Mouse (Mus musculus): ENCODE data around the gene 1700007K13Rik. TPM values are rescaled to one million over a fixed set of nuclear protein-coding genes. Genes with fewer than 3 reads are reported as not detected.

Gene 1700007K13Rik
- polyA plus RNA-seq (2015; fragmentation: Nextera tagmentation; extraction: Ambion mirVana): 11.3 and 11.5 TPM in 2 replicates

GRCm38 (mm10) chr2:28465836-28466518 is at the start of gene 1700007K13Rik:
Gene 1700007K13Rik (minus strand): TSS chr2:28466332.

DNA sequence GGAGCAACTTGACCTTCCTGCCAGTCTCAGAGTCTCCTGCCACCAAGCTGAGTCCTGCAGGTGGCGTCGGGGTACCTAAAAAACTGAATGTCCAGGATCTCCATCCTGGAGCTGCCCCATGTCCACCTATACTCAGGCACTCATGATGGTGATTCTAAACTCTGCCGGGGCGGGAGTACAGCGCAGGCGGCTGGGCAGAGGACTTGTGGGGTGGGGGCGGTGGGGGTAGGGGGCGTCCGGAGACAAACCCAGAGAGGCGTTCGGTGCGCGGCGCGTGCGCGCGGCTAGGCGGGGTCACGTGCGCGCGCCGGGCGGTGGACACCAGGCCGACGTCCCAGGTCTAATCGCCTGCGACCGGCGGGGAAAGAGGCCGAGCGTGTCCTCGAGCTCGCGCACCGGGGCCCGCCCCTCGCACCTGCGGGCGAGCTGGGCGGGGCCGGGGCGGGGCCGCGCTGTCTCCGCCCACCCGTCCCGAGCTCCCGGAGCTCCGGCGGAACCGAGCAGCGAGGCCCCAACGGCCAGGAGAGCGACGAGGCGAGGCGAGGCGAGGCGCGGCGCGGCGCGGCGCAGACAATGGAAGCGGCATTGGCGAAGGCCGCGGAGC is 46.8 kb upstream of the 1700007K13Rik start, which contains the start of gene Ralgds:
Gene Ralgds, plus strand, starts transcription at position 328 of the 604 bp plus-strand sequence.

DNA sequence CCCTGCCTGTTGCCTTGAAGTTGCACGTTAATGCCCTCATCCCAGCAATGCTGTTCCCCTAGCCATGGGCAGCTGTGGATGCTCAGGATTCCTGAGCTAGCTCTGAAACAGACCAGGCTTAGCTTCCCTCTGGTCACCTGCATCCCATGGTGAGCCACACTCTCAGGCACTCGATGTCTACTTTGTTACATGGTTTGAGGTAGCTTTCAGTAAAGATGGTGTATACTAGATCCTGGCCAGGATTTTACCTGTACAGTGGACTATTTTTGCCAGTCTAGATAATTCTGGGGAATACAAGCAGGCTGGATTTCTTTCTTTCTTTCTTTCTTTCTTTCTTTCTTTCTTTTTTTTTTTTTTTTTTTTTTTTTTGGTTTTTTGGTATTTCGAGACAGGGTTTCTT is 39.7 kb upstream of the 1700007K13Rik start, which contains the start of gene Gm10134:
Gene Gm10134, plus strand, starts transcription at position 301 of the 400 bp plus-strand sequence.

GRCm38 (mm10) chr2:28496671-28497070 is 30.5 kb upstream of the 1700007K13Rik start, which contains the start of gene Gbgt1:
Gene Gbgt1 (plus strand): TSS chr2:28496891.

DNA sequence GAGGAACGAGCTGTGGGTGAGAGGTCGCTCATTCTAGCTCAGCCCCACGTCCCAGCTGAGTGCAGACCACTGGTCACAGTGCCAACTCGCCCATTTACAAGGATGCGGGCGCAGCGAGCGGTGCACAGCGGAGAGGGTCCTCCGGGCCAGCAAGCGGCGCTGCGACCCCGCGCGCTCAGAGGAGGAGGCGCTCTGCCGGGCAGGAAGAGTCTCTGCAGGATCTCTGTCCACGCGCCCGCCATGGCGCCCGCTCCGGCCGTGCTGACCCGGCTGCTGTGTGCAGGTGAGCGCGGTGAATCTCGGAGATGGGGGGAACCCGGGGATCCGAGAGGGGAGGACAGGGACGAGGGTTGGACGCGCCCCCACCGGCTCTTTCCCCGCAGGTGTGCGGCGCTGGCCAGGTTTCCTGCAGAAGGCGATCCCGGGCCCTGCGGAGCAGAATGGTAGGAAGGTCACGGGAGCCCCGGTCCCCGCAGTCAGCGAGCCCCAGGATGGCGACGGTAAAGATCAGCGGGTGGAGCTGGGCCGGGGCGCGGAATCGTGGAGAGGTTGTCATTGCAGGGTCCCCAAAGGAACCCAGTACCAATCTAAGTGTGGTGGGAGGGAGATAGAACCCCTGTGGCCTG is 1.8 kb upstream of the 1700007K13Rik start, which contains the start of gene Mrps2:
Gene Mrps2, plus strand, starts transcription at position 207 of the 626 bp plus-strand sequence.

DNA sequence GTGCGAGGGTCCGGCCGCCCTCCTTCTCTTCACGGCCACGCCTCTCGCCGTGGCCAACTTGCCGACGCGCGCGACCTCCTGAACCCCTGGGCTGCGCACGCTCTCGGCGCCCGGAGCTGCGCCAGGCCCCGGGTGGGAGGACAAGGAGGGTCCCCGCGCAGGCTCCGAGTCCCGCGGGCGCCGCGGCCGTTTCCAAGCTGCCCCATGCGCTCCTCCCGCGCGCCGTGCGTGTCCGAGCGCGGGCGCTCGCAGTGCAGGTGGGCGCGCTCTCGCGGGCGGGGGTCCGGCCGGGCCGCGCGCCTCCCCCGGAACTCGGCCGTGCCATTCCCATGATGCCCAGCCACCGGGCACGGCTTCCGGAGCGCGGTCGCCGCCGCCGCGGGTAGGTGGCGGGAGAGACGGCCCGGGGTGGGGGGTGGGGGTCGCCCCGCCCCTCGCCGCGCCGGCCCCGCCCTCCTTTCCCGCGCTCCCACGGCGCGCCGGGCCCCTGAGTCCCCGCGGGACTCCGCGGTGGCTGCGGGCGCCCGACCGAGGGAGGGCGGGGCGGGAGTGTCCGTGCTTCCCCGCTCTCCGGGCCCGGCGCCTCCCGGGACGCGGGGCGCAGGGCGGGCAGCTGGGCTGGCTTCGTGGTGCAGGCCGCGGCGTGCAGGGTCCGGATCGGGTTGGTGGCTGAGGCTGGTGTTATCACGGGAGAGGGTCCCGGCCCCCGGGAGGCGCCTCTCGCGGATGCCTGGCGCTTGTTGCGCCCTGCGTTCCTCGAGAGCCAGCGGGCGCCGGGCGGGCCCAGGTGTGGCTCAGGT is 19.4 kb downstream of the 1700007K13Rik start, which contains the start of gene Ppp1r26:
Gene Ppp1r26, plus strand, starts transcription at position 286 of the 800 bp plus-strand sequence.

Other genes starting within 250 kb of the 1700007K13Rik start
- 10.5 and 11.6 TPM in 2 replicates for gene Ppp1r26, start 19.5 kb downstream of the 1700007K13Rik start, polyA plus RNA-seq (2015; fragmentation: Nextera tagmentation; extraction: Ambion mirVana)
- 42.0 and 43.1 TPM in 2 replicates for gene Mrps2, start 1.7 kb upstream of the 1700007K13Rik start, polyA plus RNA-seq (2015; fragmentation: Nextera tagmentation; extraction: Ambion mirVana)
- gene Gbgt1, start 30.6 kb upstream of the 1700007K13Rik start, polyA plus RNA-seq (2015; fragmentation: Nextera tagmentation; extraction: Ambion mirVana): 1.0 and 1.3 TPM in 2 replicates
- 3.7 and 7.2 TPM in 2 replicates for gene Gm10134, start 39.8 kb upstream of the 1700007K13Rik start, polyA plus RNA-seq (2015; fragmentation: Nextera tagmentation; extraction: Ambion mirVana)
- 72.3 and 75.2 TPM in 2 replicates for gene Ralgds, start 46.8 kb upstream of the 1700007K13Rik start, polyA plus RNA-seq (2015; fragmentation: Nextera tagmentation; extraction: Ambion mirVana)
- gene Cel, start 97.1 kb upstream of the 1700007K13Rik start, polyA plus RNA-seq (2015; fragmentation: Nextera tagmentation; extraction: Ambion mirVana): not detected in 2 replicates
- 25.7 and 27.6 TPM in 2 replicates for gene Gtf3c5, start 117.4 kb upstream of the 1700007K13Rik start, polyA plus RNA-seq (2015; fragmentation: Nextera tagmentation; extraction: Ambion mirVana)
- gene Gfi1b, start 155.7 kb upstream of the 1700007K13Rik start, polyA plus RNA-seq (2015; fragmentation: Nextera tagmentation; extraction: Ambion mirVana): not detected in 2 replicates
- 18.0 and 21.7 TPM in 2 replicates for gene Tsc1, start 174.9 kb upstream of the 1700007K13Rik start, polyA plus RNA-seq (2015; fragmentation: Nextera tagmentation; extraction: Ambion mirVana)
- gene Spaca9, start 233.4 kb upstream of the 1700007K13Rik start, polyA plus RNA-seq (2015; fragmentation: Nextera tagmentation; extraction: Ambion mirVana): 0.70 and 1.8 TPM in 2 replicates
- 2.2 and 3.1 TPM in 2 replicates for gene Ak8, start 233.8 kb upstream of the 1700007K13Rik start, polyA plus RNA-seq (2015; fragmentation: Nextera tagmentation; extraction: Ambion mirVana)